Mouse (Mus musculus) forebrain, embryonic 15.5 days (tissue): ENCODE data around the gene Nup214. TPM values are rescaled to one million over a fixed set of nuclear protein-coding genes. Genes with fewer than 3 reads are reported as not detected.

Experiments used
- ATAC-seq: fragments of 200-750 bp; cut with Nextera tagmentation; replicated peaks from 2 replicates; pipeline ENCODE4 v1.8.0; 2017; ENCODE audit warnings: mild to moderate bottlenecking, moderate TSS enrichment, moderate library complexity
- H3K27ac ChIP-seq: fragments of 300-500 bp; sonication (generic); replicated peaks from 2 replicates; pipeline ENCODE4 v1.5.1; 2015; ENCODE audit warnings: mild to moderate bottlenecking, inconsistent platforms
- H3K27me3 ChIP-seq: fragments of 300-500 bp; sonication (generic); 2 replicates; pipeline ENCODE4 v1.6.1; 2015; ENCODE audit warnings: inconsistent platforms
- H3K36me3 ChIP-seq: fragments of 300-500 bp; sonication (generic); 2 replicates; pipeline ENCODE4 v1.6.1; 2015; ENCODE audit warnings: mild to moderate bottlenecking, inconsistent platforms
- H3K4me1 ChIP-seq: fragments of 300-500 bp; sonication (generic); 2 replicates; pipeline ENCODE4 v1.6.1; 2015; ENCODE audit warnings: inconsistent platforms
- H3K4me2 ChIP-seq: fragments of 300-500 bp; sonication (generic); replicated peaks from 2 replicates; pipeline ENCODE4 v1.6.1; 2015; ENCODE audit warnings: mild to moderate bottlenecking, inconsistent platforms
- H3K4me3 ChIP-seq: fragments of 300-500 bp; sonication (generic); 2 replicates; pipeline ENCODE4 v1.5.1; 2015; ENCODE audit warnings: mild to moderate bottlenecking, inconsistent platforms
- H3K9ac ChIP-seq: fragments of 300-500 bp; sonication (generic); replicated peaks from 2 replicates; pipeline ENCODE4 v1.6.1; 2015; ENCODE audit warnings: mild to moderate bottlenecking, inconsistent platforms
- H3K9me3 ChIP-seq: fragments of 300-500 bp; sonication (generic); 2 replicates; pipeline ENCODE4 v1.6.1; 2016; ENCODE audit warnings: inconsistent platforms
- WGBS: fragments of 180-500 bp; shearing (Covaris S2); methylation state at CpG from one replicate; pipeline ENCODE4 v1.1.7; 2015; ENCODE audit warnings: mixed read lengths; 5-methylcytosine and 5-hydroxymethylcytosine counted together
- polyA plus RNA-seq: library from polyadenylated mRNA; unstranded; fragments of >200 nt; fragmentation: Nextera tagmentation; extraction: Ambion mirVana; gene quantifications from 2 replicates; pipeline ENCODE4 v1.2.1, GENCODE M21; 2015

The Nup214 gene
- polyA plus RNA-seq, 1 experiment from 2014 or later: 72.9 TPM

DNA sequence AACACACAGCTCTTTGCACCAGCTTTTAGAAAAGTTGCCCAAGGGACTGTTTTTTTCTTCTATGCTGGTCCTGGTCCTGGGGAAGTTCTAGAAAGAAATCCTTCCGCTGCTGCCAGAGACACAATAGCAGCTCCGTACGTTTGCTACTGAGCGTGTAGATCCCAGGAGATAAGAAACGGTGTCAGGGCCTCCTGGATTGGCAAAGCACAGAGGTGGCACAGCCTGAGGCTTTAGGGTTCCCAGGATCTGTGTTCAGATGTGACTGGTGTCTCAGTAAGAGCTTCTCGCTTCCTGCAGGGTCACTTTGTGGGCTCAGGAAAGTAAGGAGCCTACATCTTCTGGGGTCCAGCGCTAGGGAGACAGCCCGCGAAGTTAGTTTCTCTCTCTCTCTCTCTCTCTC, 23.3 kb upstream of the Nup214 start:
- Histone ChIP-seq H3K9me3 (no peaks in the 10 kb centered on the region), H3K4me3 (peak overlapping the region; percentile 86), H3K27ac (no peak overlapping the region), H3K9ac (peak overlapping the region; percentile 77), H3K4me1 (peaks cover 29% of the 10 kb centered on the region), H3K36me3 (no peaks in the 10 kb centered on the region), H3K4me2 (peak overlapping the region; percentile 97), H3K27me3 (no peaks in the 10 kb centered on the region)
- WGBS: 15% methylated on average over 9 of the region's 9 CpGs
- no peak for ATAC-seq

DNA sequence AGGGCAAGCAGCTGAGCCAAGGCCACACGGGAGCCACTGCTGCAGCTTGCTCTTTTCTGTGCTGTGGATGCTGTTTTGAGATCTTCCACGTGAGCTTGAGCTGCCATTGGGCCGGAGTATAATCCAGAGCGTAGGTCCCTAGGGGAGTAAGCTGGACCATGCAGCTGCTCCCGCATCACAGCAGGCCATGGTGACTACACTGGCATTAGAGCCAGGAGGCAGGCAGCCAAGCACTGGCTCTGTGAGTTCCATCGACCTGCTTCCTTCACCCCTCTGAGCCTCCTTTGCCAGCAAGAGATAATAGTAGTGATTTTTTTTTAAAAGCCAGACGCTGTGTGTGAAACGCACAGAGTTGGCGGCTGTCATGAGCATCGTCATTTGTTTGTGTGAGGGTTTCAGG, 22.0 kb upstream of the Nup214 start:
- Histone ChIP-seq H3K4me2 (peak overlapping the region; percentile 97; the same call in 1 of the 2 replicates), H3K9ac (no peak overlapping the region), H3K36me3 (no peaks in the 10 kb centered on the region), H3K27me3 (no peaks in the 10 kb centered on the region), H3K27ac (no peak overlapping the region), H3K4me3 (no peak overlapping the region), H3K4me1 (peaks cover 29% of the 10 kb centered on the region), H3K9me3 (no peaks in the 10 kb centered on the region)
- no peak for ATAC-seq
- WGBS: 69% methylated on average over 10 of the region's 10 CpGs

DNA sequence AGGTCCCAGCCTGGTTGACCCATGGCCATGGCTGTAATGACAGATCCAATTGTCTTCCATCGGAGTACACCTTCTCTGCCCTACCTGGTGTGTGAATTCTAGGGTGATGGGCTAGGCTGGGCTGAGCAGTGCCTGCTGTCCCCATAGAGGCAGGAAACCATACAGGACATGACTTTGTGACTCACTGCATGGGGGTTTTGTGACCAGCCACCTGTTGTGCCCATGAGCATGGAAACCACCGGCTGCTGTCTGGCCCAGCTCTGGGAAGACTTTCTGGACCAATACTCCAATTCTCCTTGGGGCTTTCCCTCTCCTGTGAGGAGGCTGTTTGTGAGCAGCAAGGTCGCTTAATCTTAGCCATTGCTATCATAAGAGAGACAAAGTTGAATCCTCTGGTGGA, 21.5 kb upstream of the Nup214 start:
- WGBS: 82% methylated on average over 3 of the region's 3 CpGs
- Histone ChIP-seq H3K4me1 (peaks cover 29% of the 10 kb centered on the region), H3K27ac (no peak overlapping the region), H3K4me3 (no peak overlapping the region), H3K27me3 (no peaks in the 10 kb centered on the region), H3K9ac (no peak overlapping the region), H3K9me3 (no peaks in the 10 kb centered on the region), H3K4me2 (no peak overlapping the region), H3K36me3 (no peaks in the 10 kb centered on the region)
- ATAC-seq: no peak

DNA sequence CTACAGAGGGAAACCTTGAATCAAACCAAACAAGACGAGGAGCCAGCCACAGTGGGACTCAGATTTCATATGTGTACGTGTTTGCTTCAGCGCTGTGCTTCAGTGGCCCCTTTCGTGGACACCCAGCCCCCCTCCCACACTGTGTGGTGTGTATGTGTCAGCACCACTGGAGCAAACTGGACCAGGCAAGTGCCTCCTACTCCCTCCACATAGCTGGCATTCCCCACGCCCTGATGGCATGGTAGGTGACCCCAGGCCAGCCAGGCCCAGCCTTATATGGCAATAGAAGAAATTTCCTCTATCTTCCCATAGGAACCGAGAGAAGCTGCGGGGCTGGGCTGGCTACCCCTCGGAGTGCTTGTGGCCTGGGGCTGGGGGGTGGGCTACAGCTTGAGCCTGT, 20.5 kb upstream of the Nup214 start:
- Histone ChIP-seq H3K4me2 (no peak overlapping the region), H3K4me3 (no peak overlapping the region), H3K9ac (no peak overlapping the region), H3K36me3 (no peaks in the 10 kb centered on the region), H3K27me3 (no peaks in the 10 kb centered on the region), H3K9me3 (no peaks in the 10 kb centered on the region), H3K27ac (no peak overlapping the region), H3K4me1 (peaks cover 29% of the 10 kb centered on the region)
- ATAC-seq: no peak
- 90% methylated on average over 8 of the region's 8 CpGs for WGBS

DNA sequence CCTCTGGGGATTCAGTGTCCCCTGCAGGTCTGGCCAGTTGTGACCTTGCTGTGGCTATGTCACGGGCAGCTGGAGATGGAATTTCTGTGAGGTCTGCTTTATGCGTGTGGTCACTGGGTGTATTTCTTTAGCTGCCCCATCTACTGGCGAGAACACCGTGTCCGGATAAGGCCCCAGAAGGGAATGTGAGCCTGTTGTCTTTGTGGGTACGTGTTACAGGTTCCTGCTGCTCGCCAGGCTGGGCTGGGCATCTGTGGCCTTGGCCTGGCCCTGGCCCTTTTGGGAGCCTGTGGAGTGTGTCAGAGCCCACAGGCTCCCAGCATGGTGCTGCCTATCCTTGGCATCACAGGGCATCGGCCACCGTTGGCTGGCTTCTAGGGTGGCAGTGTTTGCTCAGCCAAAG, 19.5 kb upstream of the Nup214 start:
- H3K27me3 ChIP-seq: no peaks in the 10 kb centered on the region
- WGBS: 82% methylated on average over 9 of the region's 9 CpGs
- no peak for ATAC-seq
- no peak overlapping the region for H3K27ac ChIP-seq
- H3K9ac ChIP-seq: no peak overlapping the region
- no peak overlapping the region for H3K4me3 ChIP-seq
- H3K4me1 ChIP-seq: peaks cover 26% of the 10 kb centered on the region
- H3K4me2 ChIP-seq: no peak overlapping the region
- no peaks in the 10 kb centered on the region for H3K36me3 ChIP-seq
- H3K9me3 ChIP-seq: no peaks in the 10 kb centered on the region

DNA sequence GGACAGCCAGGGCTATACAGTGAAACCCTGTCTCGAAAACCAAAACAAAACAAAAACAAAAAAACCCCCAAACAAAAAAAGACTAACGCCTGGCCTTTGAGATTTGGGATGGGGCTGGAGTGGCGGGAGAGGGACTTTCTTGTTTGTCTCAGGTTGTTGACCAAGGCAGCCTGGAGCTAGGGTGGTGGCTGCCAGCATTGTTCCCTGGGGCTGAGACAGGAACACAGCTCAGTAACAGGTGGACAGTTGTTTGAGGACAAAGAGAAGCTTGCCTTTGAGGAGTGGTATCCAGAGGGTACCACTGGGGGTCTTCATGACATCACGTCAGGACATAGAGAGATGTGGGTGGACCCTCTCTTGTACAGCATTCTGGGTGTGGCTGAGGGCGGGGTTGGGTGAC, 18.6 kb upstream of the Nup214 start:
- WGBS: 85% methylated on average over 5 of the region's 5 CpGs
- Histone ChIP-seq H3K27me3 (no peaks in the 10 kb centered on the region), H3K36me3 (no peaks in the 10 kb centered on the region), H3K4me2 (no peak overlapping the region), H3K4me3 (no peak overlapping the region), H3K9me3 (no peaks in the 10 kb centered on the region), H3K9ac (no peak overlapping the region), H3K27ac (no peak overlapping the region), H3K4me1 (peaks cover 21% of the 10 kb centered on the region)
- ATAC-seq: no peak

DNA sequence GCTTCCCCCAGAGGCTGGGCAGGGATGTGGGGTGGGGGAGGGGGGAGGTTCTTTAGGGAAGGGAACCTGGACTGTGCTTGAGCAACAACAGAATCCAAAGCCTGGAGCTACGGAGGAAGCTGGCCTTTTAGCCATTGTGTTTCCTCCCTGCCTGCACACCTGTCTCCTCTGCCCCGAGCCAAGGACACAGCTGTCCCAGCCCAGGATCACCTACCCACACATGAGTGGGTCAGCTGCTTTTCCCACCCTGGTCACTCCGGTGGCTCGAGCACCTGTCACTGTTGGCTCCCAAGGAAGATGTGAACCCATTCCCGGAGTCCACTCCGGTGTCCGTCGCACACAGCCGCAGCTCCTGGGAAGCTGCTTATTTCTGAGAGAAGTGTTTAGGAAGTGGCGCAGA, 17.0 kb upstream of the Nup214 start:
- no peak for ATAC-seq
- Histone ChIP-seq H3K4me2 (no peak overlapping the region), H3K27ac (no peak overlapping the region), H3K9ac (no peak overlapping the region), H3K27me3 (no peaks in the 10 kb centered on the region), H3K4me1 (peaks cover 14% of the 10 kb centered on the region), H3K4me3 (no peak overlapping the region), H3K36me3 (no peaks in the 10 kb centered on the region), H3K9me3 (no peaks in the 10 kb centered on the region)
- 92% methylated on average over 10 of the region's 10 CpGs for WGBS

DNA sequence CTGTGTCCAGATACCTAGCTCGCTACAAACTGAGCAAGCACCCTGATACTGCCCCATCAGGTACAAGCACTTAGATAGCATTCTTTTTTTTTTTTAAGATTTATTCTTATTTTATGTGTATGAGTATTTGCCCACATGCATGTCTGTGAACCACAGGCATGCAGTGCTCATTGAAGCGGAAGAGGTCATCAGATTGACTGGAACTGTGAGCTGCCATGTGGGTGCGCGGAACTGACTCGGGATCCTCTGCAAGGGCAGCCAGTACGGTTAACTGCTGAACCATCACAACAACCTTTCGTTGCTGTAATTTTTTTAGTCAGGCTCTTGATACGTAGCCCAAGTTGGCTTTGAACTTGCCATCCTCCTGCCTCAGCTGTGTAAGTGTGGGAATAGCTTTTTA, 13.2 kb upstream of the Nup214 start:
- 95% methylated on average over 8 of the region's 8 CpGs for WGBS
- peak overlapping the region; percentile 90 for H3K27ac ChIP-seq
- no peak overlapping the region for H3K4me2 ChIP-seq
- ATAC-seq: no peak
- no peaks in the 10 kb centered on the region for H3K9me3 ChIP-seq
- H3K9ac ChIP-seq: no peak overlapping the region
- H3K4me3 ChIP-seq: no peak overlapping the region
- H3K36me3 ChIP-seq: no peaks in the 10 kb centered on the region
- peaks cover 22% of the 10 kb centered on the region for H3K4me1 ChIP-seq
- no peaks in the 10 kb centered on the region for H3K27me3 ChIP-seq

DNA sequence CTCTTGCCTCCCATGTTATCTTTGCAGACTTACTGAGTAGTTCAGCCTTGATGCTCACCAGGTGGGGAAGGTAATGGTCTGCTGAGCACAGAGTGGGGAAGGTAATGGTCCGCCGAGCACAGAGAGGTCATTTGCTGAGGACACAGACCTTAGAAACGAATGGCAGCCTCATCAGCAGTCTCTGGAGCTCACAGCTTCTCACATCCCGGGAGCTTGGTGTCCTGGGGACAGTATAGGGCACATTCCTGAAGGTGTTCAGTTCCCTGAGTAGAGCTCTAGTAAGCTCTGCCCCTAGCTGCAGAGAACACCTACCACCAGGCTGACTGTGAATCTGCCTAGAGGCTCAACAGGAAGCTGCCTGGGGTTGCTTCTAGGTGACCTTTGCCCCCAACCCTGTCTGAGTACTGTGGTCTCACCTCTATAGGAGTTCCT, 12.4 kb upstream of the Nup214 start:
- 0 out of 2 replicates have a peak, but pooled peaks have one; percentile 3 for ATAC-seq
- H3K36me3 ChIP-seq: no peaks in the 10 kb centered on the region
- peak overlapping the region; percentile 90 for H3K27ac ChIP-seq
- 55% methylated on average over 4 of the region's 4 CpGs for WGBS
- no peaks in the 10 kb centered on the region for H3K9me3 ChIP-seq
- H3K27me3 ChIP-seq: no peaks in the 10 kb centered on the region
- H3K4me1 ChIP-seq: peaks cover 22% of the 10 kb centered on the region
- H3K4me3 ChIP-seq: no peak overlapping the region
- H3K9ac ChIP-seq: no peak overlapping the region
- H3K4me2 ChIP-seq: no peak overlapping the region

DNA sequence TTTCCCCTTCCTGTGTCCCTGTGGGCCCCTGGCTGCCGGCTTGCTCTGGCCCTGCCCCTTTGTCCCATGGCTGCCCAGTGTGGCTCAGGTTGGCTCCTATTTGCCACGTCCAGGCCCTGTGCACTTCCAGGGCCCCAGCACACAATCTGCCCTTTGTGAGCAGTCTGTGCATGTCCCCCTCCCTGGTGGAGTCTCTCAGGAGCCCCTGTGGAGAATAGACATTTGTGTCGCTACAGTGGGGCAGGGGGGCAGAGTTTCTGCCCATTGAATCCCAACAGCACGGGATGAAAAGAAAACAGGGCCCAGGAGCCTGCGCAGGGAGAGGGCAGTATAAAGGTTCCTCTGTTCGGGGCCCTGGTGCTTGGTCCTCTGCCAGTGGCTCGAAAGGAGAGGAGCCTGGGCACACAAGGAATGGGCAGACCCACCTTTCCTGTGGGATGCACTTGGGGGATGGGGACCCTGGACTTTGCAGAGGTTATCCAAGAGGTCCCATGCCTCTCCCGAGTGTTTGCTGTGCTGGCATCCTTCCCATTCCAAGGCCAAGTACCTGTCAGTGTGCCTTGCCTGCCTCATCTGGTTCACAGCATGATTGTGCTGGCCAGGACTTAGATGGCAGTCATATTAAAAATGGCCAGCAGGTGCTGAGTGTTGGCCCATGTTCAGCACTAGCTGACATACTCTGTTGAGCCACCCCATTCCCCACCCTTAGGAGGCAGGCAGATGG, 11.6 kb upstream of the Nup214 start:
- WGBS: 10% methylated on average over 8 of the region's 8 CpGs
- peak overlapping the region; percentile 90 for H3K27ac ChIP-seq
- no peak overlapping the region for H3K4me2 ChIP-seq
- H3K27me3 ChIP-seq: no peaks in the 10 kb centered on the region
- no peaks in the 10 kb centered on the region for H3K9me3 ChIP-seq
- no peaks in the 10 kb centered on the region for H3K36me3 ChIP-seq
- peaks cover 22% of the 10 kb centered on the region for H3K4me1 ChIP-seq
- H3K9ac ChIP-seq: peak overlapping the region; percentile 28; the same call in 1 of the 2 replicates
- no peak overlapping the region for H3K4me3 ChIP-seq
- peak; percentile 94 for ATAC-seq

DNA sequence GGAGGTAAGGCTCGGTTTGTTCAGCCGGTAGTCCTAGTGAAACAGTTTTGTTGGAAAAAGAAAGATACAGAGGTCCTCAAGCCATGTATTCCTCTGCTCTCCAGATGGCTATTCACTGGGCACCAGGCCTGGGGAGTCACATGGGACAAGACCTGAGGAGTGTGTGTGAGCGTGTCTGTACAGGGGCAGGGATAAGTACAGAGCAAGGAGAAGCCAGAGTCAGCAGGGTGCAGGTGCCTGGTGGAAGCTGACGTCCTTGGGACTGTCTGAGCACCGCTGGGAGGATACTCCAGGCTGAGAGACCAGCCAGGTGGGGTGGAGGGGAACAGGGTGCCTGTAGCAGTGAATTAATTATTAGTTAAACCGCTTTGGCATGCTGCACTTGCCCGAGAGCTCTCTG, 10.7 kb upstream of the Nup214 start:
- H3K27ac ChIP-seq: peak overlapping the region; percentile 90
- no peak; the same call in 1 of the 2 replicates for ATAC-seq
- no peak overlapping the region for H3K9ac ChIP-seq
- no peak overlapping the region for H3K4me2 ChIP-seq
- H3K27me3 ChIP-seq: no peaks in the 10 kb centered on the region
- H3K9me3 ChIP-seq: no peaks in the 10 kb centered on the region
- H3K4me1 ChIP-seq: peaks cover 22% of the 10 kb centered on the region
- no peaks in the 10 kb centered on the region for H3K36me3 ChIP-seq
- no peak overlapping the region for H3K4me3 ChIP-seq
- WGBS: 65% methylated on average over 7 of the region's 7 CpGs

DNA sequence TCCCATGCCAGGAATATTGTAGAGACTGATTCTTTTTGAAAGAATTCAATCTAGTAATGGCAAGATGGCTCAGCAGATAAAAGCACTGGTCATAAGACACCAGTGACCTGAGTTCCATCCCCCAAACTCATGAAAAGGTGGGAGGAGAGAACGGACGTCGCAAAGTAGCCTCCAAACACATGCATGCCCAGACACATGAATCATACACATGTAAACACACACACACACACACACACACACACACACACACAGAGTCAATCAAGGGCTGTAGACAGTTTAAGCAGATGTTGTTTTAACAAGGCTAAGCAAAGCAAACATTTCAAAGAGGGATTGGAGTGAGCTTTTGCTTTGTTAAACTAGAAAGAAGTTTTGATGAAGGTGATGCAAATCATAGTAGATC, 10.0 kb upstream of the Nup214 start:
- Histone ChIP-seq H3K4me1 (peaks cover 22% of the 10 kb centered on the region), H3K36me3 (no peaks in the 10 kb centered on the region), H3K4me3 (no peak overlapping the region), H3K4me2 (no peak overlapping the region), H3K27me3 (no peaks in the 10 kb centered on the region), H3K9ac (no peak overlapping the region), H3K9me3 (no peaks in the 10 kb centered on the region), H3K27ac (peak overlapping the region; percentile 47)
- ATAC-seq: no peak
- 89% methylated on average over 3 of the region's 3 CpGs for WGBS

DNA sequence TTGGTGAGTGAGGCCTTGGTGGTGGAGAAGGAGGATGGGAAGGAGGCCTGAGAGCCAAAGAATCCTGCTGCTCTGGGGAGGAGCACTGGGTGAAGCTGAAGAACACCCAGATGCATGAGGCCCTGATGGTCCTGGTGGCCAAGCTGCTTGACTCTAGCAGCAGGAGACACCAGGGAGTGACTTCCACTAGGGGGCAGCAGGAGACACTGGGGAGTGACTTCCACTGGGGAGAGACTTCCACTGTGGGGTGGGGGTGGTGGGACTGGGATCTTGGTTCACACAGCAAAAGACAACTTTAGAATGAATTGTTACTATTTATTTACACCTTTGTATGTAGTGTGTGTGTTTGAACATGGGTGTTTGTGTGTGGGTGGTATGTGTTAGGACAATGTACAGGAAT, 9.1 kb upstream of the Nup214 start:
- H3K27ac ChIP-seq: no peak overlapping the region
- no peak overlapping the region for H3K4me3 ChIP-seq
- peaks cover 22% of the 10 kb centered on the region for H3K4me1 ChIP-seq
- no peaks in the 10 kb centered on the region for H3K36me3 ChIP-seq
- ATAC-seq: no peak
- no peaks in the 10 kb centered on the region for H3K27me3 ChIP-seq
- no peak overlapping the region for H3K4me2 ChIP-seq
- H3K9ac ChIP-seq: no peak overlapping the region
- H3K9me3 ChIP-seq: no peaks in the 10 kb centered on the region
